Mouse (Mus musculus) stomach, postnatal 0 days (tissue): ENCODE measurements around the gene Aqr.

Experiments
- CTCF ChIP-seq: IDR thresholded peaks from 2 replicates; pipeline ENCODE4 v1.5.1; 2016; ENCODE audit warnings: antibody characterized with exemption, low read depth, mild to moderate bottlenecking, moderate library complexity
- EP300 ChIP-seq: optimal IDR thresholded peaks from 2 replicates; pipeline ENCODE3; 2016; ENCODE audit warnings: antibody characterized with exemption

- no peak for TF ChIP-seq CTCF
- no peak for TF ChIP-seq EP300
Observed at GRCm38 (mm10) chr2:114201574-114201973, 14.8 kb upstream of the Aqr start.
